Mouse (Mus musculus): Measurements from ENCODE around the gene Klk14. TPM values are rescaled to one million over a fixed set of nuclear protein-coding genes. Genes with fewer than 3 reads are reported as not detected.
A peak's percentile ranks its signal among the peaks of the same experiment; 100 is the strongest.

Klk14 gene
- polyA plus RNA-seq, 2 experiments, result 0.14 TPM; not detected in 1

DNA sequence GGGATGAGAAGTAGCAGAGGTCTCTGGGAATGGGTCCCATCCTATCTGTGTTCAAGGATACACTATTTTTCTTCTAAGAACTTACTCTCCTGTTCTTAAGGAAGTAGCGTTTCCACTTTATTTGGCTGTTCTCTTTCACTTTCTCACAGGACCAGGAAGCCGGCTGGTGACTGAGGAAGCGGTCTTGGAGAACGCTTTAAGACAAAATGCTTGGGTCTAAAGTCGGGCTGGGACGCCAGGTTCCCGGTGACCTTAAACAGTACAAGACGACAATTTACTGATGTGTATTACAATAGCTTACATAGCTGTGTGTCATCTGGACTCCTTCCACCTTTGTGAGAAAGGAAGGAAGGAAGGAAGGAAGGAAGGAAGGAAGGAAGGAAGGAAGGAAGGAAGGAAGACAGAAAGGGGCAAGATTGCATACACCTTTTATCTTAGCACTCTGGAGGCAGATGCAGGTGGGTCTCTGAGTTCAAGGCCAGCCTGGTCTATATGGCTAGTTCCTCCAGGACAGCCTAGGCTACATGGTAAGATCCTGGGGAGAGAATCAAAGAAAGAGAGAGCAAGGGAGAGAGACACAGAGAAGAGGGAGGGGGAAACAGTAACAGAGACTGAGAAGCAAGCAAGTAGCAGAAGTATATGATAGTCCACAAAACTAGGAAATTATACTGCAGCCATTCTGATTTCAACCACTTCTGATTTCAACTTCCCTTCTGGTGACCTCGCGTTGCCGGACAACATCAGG is 19.0 kb upstream of the Klk14 start:
- ATAC-seq (ENCODE audit: low FRiP score, low read depth), result peak; percentile 24
- H3K27ac ChIP-seq (replicated peaks; ENCODE audit: low read depth, low read length), result peak overlapping the region; percentile 58; the same call in 1 of the 2 replicates
- no peaks in the 10 kb centered on the region for H3K9me3 ChIP-seq (ENCODE audit: control insufficient read depth, low read length)
- 68% methylated on average over 11 of the region's 11 CpGs for WGBS
- peaks cover 17% of the 10 kb centered on the region for H3K36me3 ChIP-seq (ENCODE audit: control insufficient read depth, insufficient read depth, low read length)
- peak overlapping the region; percentile 69 for H3K4me2 ChIP-seq (replicated peaks; ENCODE audit: low read depth, low read length, severe bottlenecking)
- DNase-seq (ENCODE audit: low spot score), result no peak
- H3K4me3 ChIP-seq (replicated peaks; ENCODE audit: low read length), result peak overlapping the region; percentile 71
- H3K9ac ChIP-seq (ENCODE audit: low read depth, low read length, severe bottlenecking), result peak overlapping the region; percentile 77
- H3K27me3 ChIP-seq (ENCODE audit: control insufficient read depth, insufficient read depth, low read length), result no peaks in the 10 kb centered on the region
- H3K4me1 ChIP-seq (ENCODE audit: control insufficient read depth, insufficient read depth, low read length), result peaks cover 7% of the 10 kb centered on the region
- TF ChIP-seq POLR2A (IDR thresholded peaks at IDR 0.05; ENCODE audit: borderline replicate concordance, extremely low read depth, insufficient read depth, insufficient read length), result no peak

DNA sequence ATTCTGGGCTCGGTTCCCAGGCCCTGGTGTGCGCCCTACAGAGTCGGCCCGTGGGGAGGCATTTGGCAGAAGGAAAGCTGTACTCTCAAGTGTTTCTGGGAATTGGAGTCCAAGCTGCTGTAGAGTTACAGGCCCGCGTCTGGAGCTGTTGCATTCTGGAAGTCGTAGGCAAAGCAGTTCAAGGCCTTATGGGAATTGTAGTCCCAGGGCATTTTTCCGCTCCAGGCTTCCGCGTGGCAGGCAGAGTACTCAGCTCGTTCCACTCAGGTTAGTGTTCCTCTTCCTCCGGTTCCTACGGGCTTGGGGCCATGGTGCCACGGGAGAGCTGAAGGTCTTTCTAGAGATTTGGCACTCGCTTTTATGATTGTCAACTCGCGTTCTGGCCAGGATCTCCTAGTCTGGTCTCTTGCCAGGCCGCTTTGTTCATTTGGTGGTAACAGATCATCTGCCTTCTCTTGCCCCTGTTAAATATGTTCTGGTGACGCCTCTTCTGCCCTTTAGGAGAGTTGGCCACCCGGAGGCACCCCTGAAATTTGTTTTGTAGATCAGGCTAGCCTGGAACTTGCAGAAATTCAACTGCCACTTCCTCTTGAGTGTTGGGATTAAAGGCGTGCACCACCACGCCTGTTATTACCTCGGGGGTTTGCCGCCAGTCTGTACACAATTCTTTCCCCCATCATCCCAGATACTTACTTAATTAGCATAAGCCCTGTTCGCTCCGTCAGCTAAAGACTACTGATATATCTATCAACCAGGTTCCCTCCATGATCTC is 18.2 kb upstream of the Klk14 start, which contains the start of gene Ctu1:
Gene Ctu1 (plus strand): TSS at position 208 of the 772 bp plus-strand sequence.
- TF ChIP-seq POLR2A (IDR thresholded peaks at IDR 0.05; ENCODE audit: borderline replicate concordance, extremely low read depth, insufficient read depth, insufficient read length), result peak; percentile 61; the same call in 1 of the 2 replicates
- DNase-seq (ENCODE audit: low spot score) (peak; percentile 97), ATAC-seq (ENCODE audit: low FRiP score, low read depth) (peak; percentile 93)
- Histone ChIP-seq H3K4me3 (replicated peaks; ENCODE audit: low read length) (peak within 1 kb of the TSS; percentile 71), H3K27ac (replicated peaks; ENCODE audit: low read depth, low read length) (peak within 1 kb of the TSS; percentile 58; the same call in 1 of the 2 replicates), H3K36me3 (ENCODE audit: control insufficient read depth, insufficient read depth, low read length) (peaks cover 25% of the 10 kb centered on the region), H3K9ac (ENCODE audit: low read depth, low read length, severe bottlenecking) (peak within 1 kb of the TSS; percentile 77), H3K27me3 (ENCODE audit: control insufficient read depth, insufficient read depth, low read length) (no peaks in the 10 kb centered on the region), H3K4me1 (ENCODE audit: control insufficient read depth, insufficient read depth, low read length) (peaks cover 7% of the 10 kb centered on the region), H3K9me3 (ENCODE audit: control insufficient read depth, low read length) (no peaks in the 10 kb centered on the region), H3K4me2 (replicated peaks; ENCODE audit: low read depth, low read length, severe bottlenecking) (peak within 1 kb of the TSS; percentile 69)
- 1% methylated on average over 26 of the region's 26 CpGs for WGBS

- no peak for TF ChIP-seq POLR2A (IDR thresholded peaks at IDR 0.05; ENCODE audit: borderline replicate concordance, extremely low read depth, insufficient read depth, insufficient read length)
- WGBS, result 10% methylated on average over 10 of the region's 10 CpGs
- ATAC-seq (ENCODE audit: low FRiP score, low read depth) (no peak), DNase-seq (ENCODE audit: low spot score) (peak; percentile 16)
- Histone ChIP-seq H3K27me3 (ENCODE audit: control insufficient read depth, insufficient read depth, low read length) (no peaks in the 10 kb centered on the region), H3K4me3 (replicated peaks; ENCODE audit: low read length) (peak overlapping the region; percentile 71), H3K36me3 (ENCODE audit: control insufficient read depth, insufficient read depth, low read length) (peaks cover 32% of the 10 kb centered on the region), H3K9me3 (ENCODE audit: control insufficient read depth, low read length) (no peaks in the 10 kb centered on the region), H3K27ac (replicated peaks; ENCODE audit: low read depth, low read length) (peak overlapping the region; percentile 20; the same call in 1 of the 2 replicates), H3K4me1 (ENCODE audit: control insufficient read depth, insufficient read depth, low read length) (peaks cover 7% of the 10 kb centered on the region), H3K9ac (ENCODE audit: low read depth, low read length, severe bottlenecking) (peak overlapping the region; percentile 77), H3K4me2 (replicated peaks; ENCODE audit: low read depth, low read length, severe bottlenecking) (peak overlapping the region; percentile 69)
Observed at GRCm38 (mm10) chr7:43672581-43673260, 17.5 kb upstream of the Klk14 start.

DNA sequence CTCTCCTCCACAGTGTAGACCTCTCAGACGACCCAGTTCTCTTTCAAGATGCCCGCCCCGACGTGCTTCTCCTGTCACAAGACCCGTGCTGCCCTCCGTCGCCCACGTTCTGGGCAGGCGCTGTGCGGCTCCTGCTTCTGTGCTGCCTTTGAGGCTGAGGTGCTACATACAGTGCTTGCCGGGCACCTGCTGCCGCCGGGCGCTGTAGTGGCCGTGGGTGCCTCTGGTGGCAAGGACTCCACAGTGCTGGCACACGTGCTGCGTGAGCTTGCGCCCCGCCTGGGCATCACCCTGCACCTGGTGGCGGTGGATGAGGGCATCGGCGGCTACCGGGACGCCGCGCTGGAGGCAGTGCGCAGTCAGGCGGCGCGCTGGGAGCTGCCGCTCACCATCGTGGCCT is 15.1 kb upstream of the Klk14 start:
- no peaks in the 10 kb centered on the region for H3K27me3 ChIP-seq (ENCODE audit: control insufficient read depth, insufficient read depth, low read length)
- no peak overlapping the region for H3K4me3 ChIP-seq (replicated peaks; ENCODE audit: low read length)
- peaks cover 7% of the 10 kb centered on the region for H3K4me1 ChIP-seq (ENCODE audit: control insufficient read depth, insufficient read depth, low read length)
- no peak overlapping the region for H3K27ac ChIP-seq (replicated peaks; ENCODE audit: low read depth, low read length)
- no peak overlapping the region for H3K4me2 ChIP-seq (replicated peaks; ENCODE audit: low read depth, low read length, severe bottlenecking)
- H3K36me3 ChIP-seq (ENCODE audit: control insufficient read depth, insufficient read depth, low read length), result peaks cover 39% of the 10 kb centered on the region
- 94% methylated on average over 32 of the region's 32 CpGs for WGBS
- no peaks in the 10 kb centered on the region for H3K9me3 ChIP-seq (ENCODE audit: control insufficient read depth, low read length)
- no peak for TF ChIP-seq POLR2A (IDR thresholded peaks at IDR 0.05; ENCODE audit: borderline replicate concordance, extremely low read depth, insufficient read depth, insufficient read length)
- no peak overlapping the region for H3K9ac ChIP-seq (ENCODE audit: low read depth, low read length, severe bottlenecking)
- DNase-seq (ENCODE audit: low spot score) (no peak), ATAC-seq (ENCODE audit: low FRiP score, low read depth) (no peak)

DNA sequence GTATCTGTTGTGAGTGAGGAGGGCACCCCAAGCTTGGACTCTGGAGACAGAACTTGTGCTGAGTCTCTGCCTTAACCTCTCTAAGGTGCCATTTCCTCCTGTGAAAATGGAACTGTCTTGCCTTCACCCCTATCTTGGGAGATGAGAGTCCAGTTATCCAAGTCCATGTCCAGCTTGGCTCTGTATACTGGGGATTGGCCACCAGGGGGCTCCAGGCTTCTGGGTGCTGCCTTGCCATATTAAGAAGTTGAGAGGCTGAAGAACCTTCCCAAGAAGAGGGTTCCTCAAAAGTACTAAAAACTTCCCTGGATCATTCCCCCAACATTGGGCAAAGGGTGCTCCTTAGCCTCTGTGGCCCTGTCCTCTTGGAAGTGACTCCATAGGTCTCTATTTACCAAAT is 11.7 kb upstream of the Klk14 start:
- H3K9me3 ChIP-seq (ENCODE audit: control insufficient read depth, low read length), result no peaks in the 10 kb centered on the region
- H3K9ac ChIP-seq (ENCODE audit: low read depth, low read length, severe bottlenecking), result no peak overlapping the region
- no peaks in the 10 kb centered on the region for H3K27me3 ChIP-seq (ENCODE audit: control insufficient read depth, insufficient read depth, low read length)
- H3K4me3 ChIP-seq (replicated peaks; ENCODE audit: low read length), result no peak overlapping the region
- peak; percentile 6 for DNase-seq (ENCODE audit: low spot score)
- no peak for ATAC-seq (ENCODE audit: low FRiP score, low read depth)
- no peak overlapping the region for H3K27ac ChIP-seq (replicated peaks; ENCODE audit: low read depth, low read length)
- no peaks in the 10 kb centered on the region for H3K4me1 ChIP-seq (ENCODE audit: control insufficient read depth, insufficient read depth, low read length)
- TF ChIP-seq POLR2A (IDR thresholded peaks at IDR 0.05; ENCODE audit: borderline replicate concordance, extremely low read depth, insufficient read depth, insufficient read length), result no peak
- peaks cover 39% of the 10 kb centered on the region for H3K36me3 ChIP-seq (ENCODE audit: control insufficient read depth, insufficient read depth, low read length)
- H3K4me2 ChIP-seq (replicated peaks; ENCODE audit: low read depth, low read length, severe bottlenecking), result no peak overlapping the region
